Mouse (Mus musculus): ENCODE measurements at regions not wholly inside any gene's neighbourhood (a gene's known extent, or its start where the extent isn't known, plus 50 kb on each side); places are given as distances from the start of the nearest gene placed in this dataset.

GRCm38 (mm10) chr15:62195440-62195839, 1272.6 kb upstream of the A1bg start:
- TF ChIP-seq CTCF (IDR thresholded peaks at IDR 0.05; ENCODE audit: extremely low read depth, insufficient read depth, insufficient read length, insufficient replicate concordance) (no peak), POLR2A (IDR thresholded peaks at IDR 0.05; ENCODE audit: low read depth, low read length) (no peak)

Data from spleen, adult 2 months (tissue).